Mouse (Mus musculus) adrenal gland, adult 18-20 months (tissue): ENCODE data around the gene Rnf19b. TPM values are rescaled to one million over a fixed set of nuclear protein-coding genes. Genes with fewer than 3 reads are reported as not detected.

ENCODE experiments used
- total RNA-seq, 2 experiments: library from RNA; stranded (reverse); gene quantifications; 1 replicate in 1 of 2; 2 replicates in 1 of 2; pipeline ENCODE4 v1.2.3; 2021

The Rnf19b gene
- total RNA-seq, 2 experiments from 2014 or later: 28.6 to 41.3 TPM

Other genes with a start within 250 kb of the Rnf19b start
- 1 to 10 TPM; 4.5 to 8.8 TPM for gene Trim62, start 174.7 kb upstream of the Rnf19b start, total RNA-seq
- 10 to 100 TPM; 62.3 to 69.7 TPM for gene Azin2, start 95.8 kb upstream of the Rnf19b start, total RNA-seq
- gene Ak2, start 66.3 kb upstream of the Rnf19b start, total RNA-seq: 100 to 1,000 TPM; 111 to 164 TPM
- not detected for gene Tmem54, start 47.3 kb downstream of the Rnf19b start, total RNA-seq
- gene Hpca, start 63.8 kb downstream of the Rnf19b start, total RNA-seq: 1 to 10 TPM; 2.1 to 3.1 TPM
- gene Fndc5, start 78.7 kb downstream of the Rnf19b start, total RNA-seq: 1 to 10 TPM; 2.1 to 6.3 TPM
- gene S100pbp, start 131.5 kb downstream of the Rnf19b start, total RNA-seq: 10 to 100 TPM; 17.6 to 19.9 TPM
- 10 to 100 TPM; 77.3 to 77.4 TPM for gene Yars, start 131.5 kb downstream of the Rnf19b start, total RNA-seq
- 10 to 100 TPM; 18.1 to 22.1 TPM for gene C77080, start 203.1 kb downstream of the Rnf19b start, total RNA-seq
- gene Sync, start 229.3 kb downstream of the Rnf19b start, total RNA-seq: 1 to 10 TPM in 1 of 2 experiments, under 1 TPM in 1; 0.76 to 1.5 TPM